Mouse (Mus musculus) C2C12 (cell line): ENCODE results near the gene H2al1j.
"Not testable (repeated sequence)": the region's sequence is repeated elsewhere in the genome, so short reads cannot be mapped to it uniquely, and the experiment has no call there.

ENCODE experiments used
- CEBPB ChIP-seq: IDR thresholded peaks from one replicate; pipeline ENCODE4 v1.6.1; 2011; ENCODE audit warnings: low read depth, mild to moderate bottlenecking, control low read depth, moderate library complexity
- CTCF ChIP-seq: IDR thresholded peaks from one replicate; pipeline ENCODE4 v1.5.1; 2011; ENCODE audit not compliant: control insufficient read depth, insufficient read depth, insufficient read length
- FOSL1 ChIP-seq: IDR thresholded peaks from one replicate; pipeline ENCODE4 v1.8.0; 2011; ENCODE audit warnings: mild to moderate bottlenecking, low read length; ENCODE audit not compliant: poor library complexity, insufficient read depth, severe bottlenecking
- MAX ChIP-seq: IDR thresholded peaks from one replicate; pipeline ENCODE4 v1.6.1; 2011; ENCODE audit warnings: mild to moderate bottlenecking, control low read depth
- USF1 ChIP-seq: IDR thresholded peaks from one replicate; pipeline ENCODE4 v1.6.1; 2011; ENCODE audit warnings: low read depth, mild to moderate bottlenecking, control low read depth, moderate library complexity

GRCm38 (mm10) chrX:11311634-11312033 lies 16.0 kb upstream of the H2al1j start, which contains the start of gene H2al1e:
- not testable (repeated sequence) for TF ChIP-seq CTCF, MAX, CEBPB, FOSL1, USF1
